Mouse (Mus musculus) embryonic facial prominence, embryonic 15.5 days (tissue): Measurements from ENCODE around the gene Katnal1. TPM values are rescaled to one million over a fixed set of nuclear protein-coding genes. Genes with fewer than 3 reads are reported as not detected.

Experiments used
- ATAC-seq: fragments of 200-750 bp; cut with Nextera tagmentation; 2 replicates; pipeline ENCODE4 v1.8.0; 2017; ENCODE audit warnings: low read depth, moderate TSS enrichment; ENCODE audit not compliant: insufficient number of reproducible peaks, low FRiP score, low TSS enrichment
- H3K27ac ChIP-seq: fragments of 300-500 bp; sonication (generic); replicated peaks from 2 replicates; pipeline ENCODE4 v1.5.1; 2015; ENCODE audit warnings: mild to moderate bottlenecking, inconsistent platforms
- H3K27me3 ChIP-seq: fragments of 300-500 bp; sonication (generic); 2 replicates; pipeline ENCODE4 v1.6.1; 2015; ENCODE audit warnings: inconsistent platforms
- H3K36me3 ChIP-seq: fragments of 300-500 bp; sonication (generic); 2 replicates; pipeline ENCODE4 v1.6.1; 2015; ENCODE audit warnings: mild to moderate bottlenecking, inconsistent platforms
- H3K4me1 ChIP-seq: fragments of 300-500 bp; sonication (generic); 2 replicates; pipeline ENCODE4 v1.6.1; 2015; ENCODE audit warnings: inconsistent platforms
- H3K4me2 ChIP-seq: fragments of 300-500 bp; sonication (generic); replicated peaks from 2 replicates; pipeline ENCODE4 v1.6.1; 2015; ENCODE audit warnings: mild to moderate bottlenecking, inconsistent platforms
- H3K4me3 ChIP-seq: fragments of 300-500 bp; sonication (generic); replicated peaks from 2 replicates; pipeline ENCODE4 v1.5.1; 2015; ENCODE audit warnings: mild to moderate bottlenecking, inconsistent platforms
- H3K9ac ChIP-seq: fragments of 300-500 bp; sonication (generic); 2 replicates; pipeline ENCODE4 v1.6.1; 2015; ENCODE audit warnings: inconsistent platforms
- H3K9me3 ChIP-seq: fragments of 300-500 bp; sonication (generic); replicated peaks from 2 replicates; pipeline ENCODE4 v1.6.1; 2016; ENCODE audit warnings: inconsistent platforms
- WGBS: fragments of 180-500 bp; shearing (Covaris S2); methylation state at CpG from one replicate; pipeline ENCODE4 v1.1.7; 2015; 5-methylcytosine and 5-hydroxymethylcytosine counted together
- polyA plus RNA-seq: library from polyadenylated mRNA; unstranded; fragments of >200 nt; fragmentation: Nextera tagmentation; extraction: Ambion mirVana; gene quantifications from 2 replicates; pipeline ENCODE4 v1.2.1, GENCODE M21; 2015

Gene Katnal1
- polyA plus RNA-seq, 1 experiment from 2014 or later = 15.8 TPM

DNA sequence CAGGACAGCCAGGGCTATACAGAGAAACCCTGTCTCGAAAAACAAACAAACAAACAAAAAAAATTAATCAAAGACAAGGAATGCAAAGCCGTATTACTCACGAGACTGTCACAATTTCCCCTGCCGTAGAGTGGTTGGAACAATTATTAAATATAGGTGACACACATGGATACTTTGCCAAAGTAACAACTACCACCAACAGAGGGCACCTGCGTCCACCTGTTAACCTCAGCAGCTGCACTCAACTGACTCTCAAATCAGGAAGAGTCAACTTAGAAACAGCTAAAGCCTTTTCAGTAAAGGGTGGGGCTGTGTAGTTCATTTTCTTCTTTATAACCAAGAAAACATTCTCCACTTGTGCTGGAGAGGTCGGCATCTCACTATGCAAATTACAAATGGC is 24.3 kb downstream of the Katnal1 start:
- no peak overlapping the region for H3K9ac ChIP-seq
- no peak overlapping the region for H3K4me2 ChIP-seq
- no peak for ATAC-seq
- WGBS = 56% methylated on average over 6 of the region's 6 CpGs
- no peaks in the 10 kb centered on the region for H3K27me3 ChIP-seq
- H3K27ac ChIP-seq = no peak overlapping the region
- H3K4me1 ChIP-seq = peaks cover 10% of the 10 kb centered on the region
- H3K9me3 ChIP-seq = no peaks in the 10 kb centered on the region
- no peak overlapping the region for H3K4me3 ChIP-seq
- H3K36me3 ChIP-seq = peaks cover 11% of the 10 kb centered on the region; the same call in 1 of the 2 replicates

DNA sequence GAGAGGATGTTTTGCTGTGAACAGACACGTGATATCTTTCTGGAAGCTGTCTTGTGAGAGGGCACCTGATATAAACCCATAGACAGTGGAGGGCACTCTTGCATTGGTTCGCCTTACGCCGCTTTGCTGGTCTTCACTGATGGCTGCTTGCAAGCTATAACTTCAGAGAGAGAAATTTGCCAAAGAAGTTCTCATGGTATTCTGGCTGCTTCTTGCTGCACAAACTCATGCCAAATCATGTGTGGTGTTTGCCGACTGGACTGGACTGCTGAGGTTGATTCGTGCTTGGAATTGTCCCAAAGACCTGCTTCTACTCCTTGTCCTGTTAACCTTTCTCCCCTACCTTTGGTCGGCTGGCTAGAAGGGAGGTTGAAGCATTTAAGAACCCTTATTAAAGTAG is 29.8 kb downstream of the Katnal1 start:
- ATAC-seq = no peak
- Histone ChIP-seq H3K36me3 (peaks cover 10% of the 10 kb centered on the region; the same call in 1 of the 2 replicates), H3K27me3 (no peaks in the 10 kb centered on the region), H3K27ac (no peak overlapping the region), H3K4me2 (no peak overlapping the region), H3K4me3 (no peak overlapping the region), H3K9me3 (no peaks in the 10 kb centered on the region), H3K4me1 (0 out of 2 replicates have a peak, but pooled peaks cover 4% of the 10 kb centered on the region), H3K9ac (no peak overlapping the region)
- 92% methylated on average over 7 of the region's 7 CpGs for WGBS

GRCm38 (mm10) chr5:148897941-148898417 is 31.1 kb downstream of the Katnal1 start:
- Histone ChIP-seq H3K9me3 (no peaks in the 10 kb centered on the region), H3K27ac (no peak overlapping the region), H3K27me3 (no peaks in the 10 kb centered on the region), H3K9ac (no peak overlapping the region), H3K36me3 (peaks cover 15% of the 10 kb centered on the region), H3K4me2 (no peak overlapping the region), H3K4me3 (no peak overlapping the region), H3K4me1 (0 out of 2 replicates have a peak, but pooled peaks cover 4% of the 10 kb centered on the region)
- 73% methylated on average over 12 of the region's 12 CpGs for WGBS
- no peak for ATAC-seq

DNA sequence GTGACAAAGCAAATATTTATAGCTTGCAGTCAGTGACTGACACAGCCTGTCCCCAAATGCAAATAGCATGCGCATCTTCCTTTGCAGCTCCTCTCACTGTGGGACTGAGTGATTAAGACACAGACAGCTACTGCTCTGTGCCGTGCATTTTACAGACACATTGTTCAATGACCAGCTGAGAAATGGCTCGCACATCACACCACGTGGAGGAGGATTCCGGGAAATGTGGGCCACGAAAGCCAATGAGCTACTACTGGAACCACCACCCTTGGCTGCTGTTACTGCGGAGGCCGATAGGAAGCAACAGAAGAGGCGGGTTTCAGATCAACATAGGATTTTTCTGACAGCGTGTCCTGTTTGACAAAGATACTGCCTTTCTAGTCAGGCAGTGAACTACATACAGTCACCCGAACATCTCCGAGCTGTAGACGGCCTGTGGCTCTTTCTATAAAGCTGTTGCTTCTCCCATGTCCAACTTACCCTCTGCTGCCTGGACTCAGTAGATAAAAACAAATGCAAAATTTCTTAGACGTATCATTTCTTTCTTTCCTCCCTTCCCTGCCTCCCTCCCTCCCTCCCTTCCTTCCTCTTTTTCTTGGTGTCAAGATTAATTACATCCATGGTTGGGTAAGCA is 31.9 kb downstream of the Katnal1 start:
- no peaks in the 10 kb centered on the region for H3K27me3 ChIP-seq
- no peak for ATAC-seq
- WGBS = 73% methylated on average over 14 of the region's 14 CpGs

DNA sequence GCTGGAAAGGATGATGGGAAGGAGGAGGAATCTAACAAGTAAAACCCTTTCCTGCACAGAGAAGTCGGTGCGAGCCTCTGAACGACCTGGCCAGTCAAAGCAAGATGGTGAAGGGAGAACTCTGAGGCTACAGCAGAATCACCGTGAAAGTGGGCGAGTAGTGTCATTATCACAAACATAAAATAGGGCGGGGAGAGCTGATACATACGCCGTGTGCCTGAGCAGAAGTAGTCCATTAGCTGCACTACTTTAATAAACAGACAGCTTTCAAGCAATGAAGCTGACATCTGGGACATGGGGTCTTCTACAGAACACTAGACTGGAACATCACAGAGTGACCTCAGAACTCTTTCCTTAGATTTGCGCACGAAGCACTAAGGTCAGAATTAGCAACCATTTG is 32.6 kb downstream of the Katnal1 start:
- Histone ChIP-seq H3K27me3 (no peaks in the 10 kb centered on the region), H3K4me3 (no peak overlapping the region), H3K27ac (no peak overlapping the region), H3K9ac (no peak overlapping the region), H3K36me3 (peaks cover 30% of the 10 kb centered on the region), H3K4me1 (0 out of 2 replicates have a peak, but pooled peaks cover 4% of the 10 kb centered on the region), H3K9me3 (no peaks in the 10 kb centered on the region), H3K4me2 (no peak overlapping the region)
- 86% methylated on average over 10 of the region's 10 CpGs for WGBS
- no peak for ATAC-seq

More for the DNA sequence above, 31.9 kb downstream of the Katnal1 start:
- H3K4me2 ChIP-seq = no peak overlapping the region
- no peak overlapping the region for H3K27ac ChIP-seq
- 0 out of 2 replicates have a peak, but pooled peaks cover 4% of the 10 kb centered on the region for H3K4me1 ChIP-seq
- no peak overlapping the region for H3K4me3 ChIP-seq
- no peaks in the 10 kb centered on the region for H3K9me3 ChIP-seq
- peaks cover 23% of the 10 kb centered on the region for H3K36me3 ChIP-seq
- no peak overlapping the region for H3K9ac ChIP-seq

DNA sequence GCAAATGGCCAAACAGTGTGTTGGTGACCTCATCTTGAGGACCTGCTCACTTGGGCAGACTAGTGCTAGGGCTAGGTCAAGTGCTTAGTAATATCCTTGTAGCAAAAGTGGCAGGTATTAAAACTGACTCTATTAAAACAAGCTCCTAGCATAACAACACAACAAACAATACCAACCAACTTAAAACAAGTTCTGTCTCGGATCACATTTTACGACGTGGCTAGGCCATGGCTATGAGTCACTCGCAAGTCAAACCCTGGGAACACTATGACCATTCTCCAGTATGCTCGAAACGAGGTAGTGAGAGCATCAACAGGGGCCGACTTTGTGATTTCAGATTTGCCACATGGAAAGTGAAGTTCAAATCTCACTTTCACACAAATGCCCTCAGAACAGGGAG is 33.3 kb downstream of the Katnal1 start:
- no peak overlapping the region for H3K27ac ChIP-seq

GRCm38 (mm10) chr5:148895034-148895433 is 34.1 kb downstream of the Katnal1 start:
- Histone ChIP-seq H3K27me3 (no peaks in the 10 kb centered on the region), H3K27ac (no peak overlapping the region), H3K4me1 (0 out of 2 replicates have a peak, but pooled peaks cover 4% of the 10 kb centered on the region), H3K4me3 (no peak overlapping the region), H3K9me3 (0 out of 2 replicates have a peak, but pooled peaks cover under 1% of the 10 kb centered on the region), H3K36me3 (peaks cover 43% of the 10 kb centered on the region), H3K9ac (no peak overlapping the region), H3K4me2 (no peak overlapping the region)
- ATAC-seq = no peak
- 46% methylated on average over 5 of the region's 5 CpGs for WGBS

More for the DNA sequence above, 33.3 kb downstream of the Katnal1 start:
- no peak for ATAC-seq
- H3K27me3 ChIP-seq = no peaks in the 10 kb centered on the region
- H3K4me1 ChIP-seq = 0 out of 2 replicates have a peak, but pooled peaks cover 4% of the 10 kb centered on the region
- no peak overlapping the region for H3K4me3 ChIP-seq
- WGBS = 80% methylated on average over 7 of the region's 7 CpGs
- H3K36me3 ChIP-seq = peaks cover 35% of the 10 kb centered on the region
- no peak overlapping the region for H3K9ac ChIP-seq
- H3K4me2 ChIP-seq = no peak overlapping the region
- H3K9me3 ChIP-seq = no peaks in the 10 kb centered on the region

DNA sequence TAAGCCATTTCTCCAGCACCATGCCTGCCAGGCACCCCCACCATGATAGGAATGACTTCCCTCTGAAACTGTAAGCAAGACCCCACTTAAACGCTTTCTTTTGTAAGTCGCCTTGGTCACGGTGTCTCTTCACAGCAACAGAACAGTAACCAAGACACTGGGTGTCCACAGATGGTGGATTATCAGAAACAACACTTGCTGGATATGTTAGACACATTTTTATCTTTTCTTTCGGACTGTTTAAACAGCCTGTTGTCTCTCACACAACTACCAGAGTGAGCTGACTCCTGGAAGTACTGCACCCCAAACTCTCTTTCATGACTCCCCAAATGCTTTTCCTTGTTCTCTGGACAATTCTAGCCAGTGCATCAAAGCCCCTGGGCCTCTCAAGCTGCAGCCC is 38.9 kb downstream of the Katnal1 start:
- H3K4me2 ChIP-seq = no peak overlapping the region
- WGBS = 98% methylated on average over 4 of the region's 4 CpGs
- no peak for ATAC-seq

GRCm38 (mm10) chr5:148888032-148888431 is 41.1 kb downstream of the Katnal1 start:
- Histone ChIP-seq H3K4me2 (no peak overlapping the region), H3K9me3 (0 out of 2 replicates have a peak, but pooled peaks cover 3% of the 10 kb centered on the region), H3K36me3 (peaks cover 57% of the 10 kb centered on the region), H3K9ac (no peak overlapping the region), H3K4me1 (peaks cover 4% of the 10 kb centered on the region; the same call in 1 of the 2 replicates), H3K27ac (no peak overlapping the region), H3K27me3 (no peaks in the 10 kb centered on the region), H3K4me3 (no peak overlapping the region)
- 92% methylated on average over 6 of the region's 6 CpGs for WGBS
- no peak for ATAC-seq

More for the DNA sequence above, 38.9 kb downstream of the Katnal1 start:
- Histone ChIP-seq H3K9ac (no peak overlapping the region), H3K27me3 (no peaks in the 10 kb centered on the region), H3K9me3 (0 out of 2 replicates have a peak, but pooled peaks cover 3% of the 10 kb centered on the region), H3K27ac (no peak overlapping the region), H3K36me3 (peaks cover 62% of the 10 kb centered on the region), H3K4me1 (0 out of 2 replicates have a peak, but pooled peaks cover 8% of the 10 kb centered on the region), H3K4me3 (no peak overlapping the region)

- Histone ChIP-seq H3K4me1 (peaks cover 4% of the 10 kb centered on the region; the same call in 1 of the 2 replicates), H3K27me3 (no peaks in the 10 kb centered on the region), H3K4me3 (0 out of 2 replicates have a peak overlapping the region, but pooled peaks have one; percentile 6), H3K36me3 (peaks cover 45% of the 10 kb centered on the region), H3K4me2 (peak overlapping the region; percentile 32), H3K9ac (no peak overlapping the region), H3K27ac (no peak overlapping the region), H3K9me3 (0 out of 2 replicates have a peak, but pooled peaks cover 3% of the 10 kb centered on the region)
- 29% methylated on average over 22 of the region's 22 CpGs for WGBS
- ATAC-seq = peak; percentile 78; the same call in 1 of the 2 replicates
These were observed 43.1 kb downstream of the Katnal1 start for GRCm38 (mm10) chr5:148885821-148886609.

DNA sequence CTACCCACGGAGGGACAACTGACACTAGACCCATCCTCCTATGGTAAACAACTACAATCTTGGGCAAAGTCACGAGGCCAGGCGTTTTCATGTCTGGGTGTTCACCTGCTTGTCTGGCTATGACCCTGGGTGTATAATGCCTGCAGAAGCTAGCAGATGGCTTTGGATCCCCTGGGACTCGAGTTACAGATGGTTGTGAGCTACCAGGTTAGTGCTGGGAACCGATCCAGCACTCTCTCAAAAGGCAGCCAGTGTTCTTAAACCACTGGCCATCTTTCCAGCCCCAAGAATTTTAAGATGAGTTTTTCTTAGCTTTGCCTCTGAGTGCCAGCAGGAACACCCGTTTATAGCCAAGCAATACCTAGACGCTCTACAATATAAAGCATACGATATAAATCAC is 45.4 kb downstream of the Katnal1 start:
- Histone ChIP-seq H3K4me3 (no peak overlapping the region), H3K4me1 (peaks cover 4% of the 10 kb centered on the region; the same call in 1 of the 2 replicates), H3K4me2 (no peak overlapping the region), H3K9me3 (no peaks in the 10 kb centered on the region), H3K36me3 (peaks cover 48% of the 10 kb centered on the region; the same call in 1 of the 2 replicates), H3K9ac (no peak overlapping the region), H3K27me3 (no peaks in the 10 kb centered on the region), H3K27ac (no peak overlapping the region)
- WGBS = 74% methylated on average over 8 of the region's 8 CpGs
- no peak for ATAC-seq
